Mouse (Mus musculus): ENCODE results near the gene Tmem63c. TPM values are rescaled to one million over a fixed set of nuclear protein-coding genes. Genes with fewer than 3 reads are reported as not detected.

The Tmem63c gene
- polyA plus RNA-seq, 1 experiment from 2014 or later: not detected

GRCm38 (mm10) chr12:87131619-87132018 is 110.5 kb downstream of the Tmem63c start:
- Histone ChIP-seq H3K4me3 (replicated peaks) (no peak overlapping the region), H3K4me2 (no peak overlapping the region), H3K4me1 (replicated peaks) (peaks cover 7% of the 10 kb centered on the region; the same call in 1 of the 2 replicates), H3K36me3 (replicated peaks) (no peaks in the 10 kb centered on the region), H3K9ac (no peak overlapping the region), H3K27me3 (no peaks in the 10 kb centered on the region), H3K27ac (replicated peaks) (no peak overlapping the region), H3K9me3 (replicated peaks) (no peaks in the 10 kb centered on the region)
- ATAC-seq (ENCODE audit: insufficient read depth): no peak
- 56% methylated on average over 3 of the region's 3 CpGs for WGBS (ENCODE audit: insufficient replicate concordance)

DNA sequence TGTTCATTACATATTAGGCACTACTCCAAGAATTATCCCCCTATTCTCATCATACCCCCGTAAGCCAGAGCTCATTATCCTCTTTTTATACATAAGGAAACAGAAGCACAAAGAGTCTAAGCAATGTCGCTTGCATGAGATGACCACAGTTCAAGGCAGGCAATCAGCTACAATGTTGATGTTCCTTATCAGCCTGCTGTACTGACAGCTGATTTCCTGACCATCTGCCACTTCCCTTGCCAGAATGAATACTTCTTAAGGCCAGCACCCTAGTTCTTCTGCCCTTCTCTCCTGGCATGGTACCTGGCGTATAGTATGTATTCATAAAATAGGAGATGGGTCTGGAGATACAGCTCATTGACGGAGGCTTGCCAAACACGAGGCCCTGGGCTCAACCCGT is 111.1 kb downstream of the Tmem63c start:
- peaks cover 7% of the 10 kb centered on the region; the same call in 1 of the 2 replicates for H3K4me1 ChIP-seq (replicated peaks)
- no peak overlapping the region for H3K4me2 ChIP-seq
- H3K9me3 ChIP-seq (replicated peaks): no peaks in the 10 kb centered on the region
- ATAC-seq (ENCODE audit: insufficient read depth): no peak
- no peak overlapping the region for H3K9ac ChIP-seq
- no peak overlapping the region for H3K4me3 ChIP-seq (replicated peaks)
- H3K27me3 ChIP-seq: no peaks in the 10 kb centered on the region
- no peak overlapping the region for H3K27ac ChIP-seq (replicated peaks)
- 44% methylated on average over 6 of the region's 6 CpGs for WGBS (ENCODE audit: insufficient replicate concordance)
- H3K36me3 ChIP-seq (replicated peaks): 0 out of 2 replicates have a peak, but pooled peaks cover 3% of the 10 kb centered on the region

- H3K27ac ChIP-seq (replicated peaks): no peak overlapping the region
- no peaks in the 10 kb centered on the region for H3K9me3 ChIP-seq (replicated peaks)
- H3K4me3 ChIP-seq (replicated peaks): no peak overlapping the region
- H3K27me3 ChIP-seq: no peaks in the 10 kb centered on the region
- H3K4me2 ChIP-seq: no peak overlapping the region
- H3K4me1 ChIP-seq (replicated peaks): peaks cover 7% of the 10 kb centered on the region; the same call in 1 of the 2 replicates
- H3K36me3 ChIP-seq (replicated peaks): peaks cover 8% of the 10 kb centered on the region; the same call in 1 of the 2 replicates
- peak; percentile 47; the same call in 1 of the 2 replicates for ATAC-seq (ENCODE audit: insufficient read depth)
- WGBS (ENCODE audit: insufficient replicate concordance): 46% methylated on average over 9 of the region's 9 CpGs
- H3K9ac ChIP-seq: no peak overlapping the region
Observed at GRCm38 (mm10) chr12:87132784-87133183, 111.6 kb downstream of the Tmem63c start.

DNA sequence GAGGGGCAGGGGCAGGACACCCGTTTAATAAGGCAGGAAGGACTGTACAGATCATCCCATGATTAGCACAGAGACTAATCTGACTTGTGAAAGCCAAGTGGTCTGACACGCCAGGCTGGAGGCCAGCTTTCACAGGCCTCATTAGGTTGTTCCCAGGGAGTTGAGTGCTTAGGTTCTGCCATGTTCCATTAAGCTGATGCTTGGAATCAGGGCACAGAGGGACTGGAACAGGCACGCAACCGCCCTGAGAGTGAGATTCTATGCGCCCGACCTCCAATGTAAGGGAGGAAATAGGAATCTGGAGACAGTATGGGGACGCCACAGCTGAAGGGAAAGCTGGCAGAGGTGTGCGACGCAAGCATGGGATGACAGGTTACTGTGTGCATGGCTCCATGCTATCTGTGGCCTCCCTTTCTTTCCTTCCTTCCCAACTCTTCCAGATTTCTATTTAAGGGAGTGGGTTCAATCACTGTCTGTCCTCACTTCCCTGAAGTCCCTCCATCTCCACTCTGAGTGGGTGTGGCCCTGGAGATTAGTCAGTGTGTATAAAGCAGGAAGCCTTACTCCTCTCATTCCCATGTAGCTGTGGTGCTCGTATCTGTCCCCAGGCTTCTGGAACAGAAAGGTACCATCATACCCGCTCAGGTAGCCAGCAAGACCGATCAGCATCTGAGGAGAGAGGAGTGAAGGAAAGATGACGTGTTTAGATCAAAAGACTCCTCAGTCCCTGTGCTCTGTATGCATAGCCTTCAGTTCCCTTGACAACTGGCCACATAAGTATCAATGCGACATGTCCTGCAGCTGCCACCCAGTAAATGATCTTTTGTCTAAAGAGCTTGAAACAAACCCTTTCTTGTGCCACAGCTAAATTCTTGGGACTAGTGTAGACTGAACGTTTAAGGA is 116.5 kb downstream of the Tmem63c start:
- Histone ChIP-seq H3K9ac (no peak overlapping the region), H3K36me3 (replicated peaks) (peaks cover 11% of the 10 kb centered on the region; the same call in 1 of the 2 replicates), H3K9me3 (replicated peaks) (no peaks in the 10 kb centered on the region), H3K4me1 (replicated peaks) (peaks cover 3% of the 10 kb centered on the region; the same call in 1 of the 2 replicates), H3K4me3 (replicated peaks) (no peak overlapping the region), H3K27me3 (no peaks in the 10 kb centered on the region), H3K4me2 (no peak overlapping the region), H3K27ac (replicated peaks) (no peak overlapping the region)
- WGBS (ENCODE audit: insufficient replicate concordance): 73% methylated on average over 15 of the region's 15 CpGs
- ATAC-seq (ENCODE audit: insufficient read depth): no peak

DNA sequence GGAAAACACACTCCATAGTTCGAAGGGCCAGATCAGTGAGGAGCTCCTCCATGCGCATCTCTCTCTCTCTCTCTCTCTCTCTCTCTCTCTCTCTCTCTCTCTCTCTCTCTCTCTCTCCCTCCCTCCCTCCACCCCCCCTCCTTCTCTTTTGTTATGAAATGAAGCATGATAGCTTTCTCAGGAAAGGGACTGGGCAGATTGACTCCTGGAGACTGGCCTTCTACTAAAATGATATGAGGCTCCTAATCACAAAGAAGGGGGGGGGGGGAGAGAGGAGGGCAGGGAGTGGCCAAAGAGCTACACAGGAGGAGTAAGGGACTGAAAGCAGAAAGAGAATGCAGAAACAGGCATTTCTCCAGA is 117.2 kb downstream of the Tmem63c start:
- WGBS (ENCODE audit: insufficient replicate concordance): 84% methylated on average over 2 of the region's 2 CpGs
- no peak overlapping the region for H3K27ac ChIP-seq (replicated peaks)
- no peak for ATAC-seq (ENCODE audit: insufficient read depth)
- H3K4me1 ChIP-seq (replicated peaks): no peaks in the 10 kb centered on the region
- no peak overlapping the region for H3K4me3 ChIP-seq (replicated peaks)
- no peak overlapping the region for H3K9ac ChIP-seq
- no peaks in the 10 kb centered on the region for H3K27me3 ChIP-seq
- H3K9me3 ChIP-seq (replicated peaks): no peaks in the 10 kb centered on the region
- peaks cover 11% of the 10 kb centered on the region; the same call in 1 of the 2 replicates for H3K36me3 ChIP-seq (replicated peaks)
- no peak overlapping the region for H3K4me2 ChIP-seq

DNA sequence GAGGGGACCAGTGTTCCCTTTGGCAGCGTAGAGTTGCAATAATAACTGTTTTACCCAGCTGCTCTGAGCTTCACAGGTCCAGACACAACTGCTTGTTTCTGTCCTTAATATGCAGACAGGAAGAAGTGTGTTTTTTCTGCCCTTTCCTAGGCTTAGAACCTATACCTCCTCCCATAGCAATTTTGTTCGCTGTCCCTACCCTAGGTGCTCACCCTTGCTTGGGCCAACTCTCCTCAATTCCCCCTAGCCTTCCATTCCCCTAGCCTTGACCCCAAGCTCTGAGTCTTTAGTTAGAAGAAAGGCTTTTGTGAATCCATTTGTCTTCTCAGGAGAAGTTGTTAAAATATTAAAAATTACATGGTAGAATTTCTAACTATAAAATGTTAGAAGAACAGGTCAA is 117.6 kb downstream of the Tmem63c start:
- no peaks in the 10 kb centered on the region for H3K9me3 ChIP-seq (replicated peaks)
- no peaks in the 10 kb centered on the region for H3K4me1 ChIP-seq (replicated peaks)
- H3K36me3 ChIP-seq (replicated peaks): peaks cover 11% of the 10 kb centered on the region; the same call in 1 of the 2 replicates
- H3K27me3 ChIP-seq: no peaks in the 10 kb centered on the region
- H3K9ac ChIP-seq: no peak overlapping the region
- H3K4me3 ChIP-seq (replicated peaks): no peak overlapping the region
- no peak for ATAC-seq (ENCODE audit: insufficient read depth)
- H3K27ac ChIP-seq (replicated peaks): no peak overlapping the region
- H3K4me2 ChIP-seq: no peak overlapping the region
- WGBS (ENCODE audit: insufficient replicate concordance): 52% methylated on average over 2 of the region's 2 CpGs

Small RNA genes lying within 50 kb of the gene (microRNA-seq; reads per million reads assigned to microRNA genes)
- not detected for gene Gm25847

Other genes with a start within 250 kb of the Tmem63c start
- 2.8 and 3.1 TPM in 2 replicates for gene Irf2bpl, start 136.5 kb upstream of the Tmem63c start, polyA plus RNA-seq (2015; fragmentation: Nextera tagmentation; extraction: Ambion mirVana)
- 7.8 and 8.2 TPM in 2 replicates for gene Cipc, start 74.3 kb upstream of the Tmem63c start, polyA plus RNA-seq (2015; fragmentation: Nextera tagmentation; extraction: Ambion mirVana)
- gene Zdhhc22, start 30.9 kb upstream of the Tmem63c start, polyA plus RNA-seq (2015; fragmentation: Nextera tagmentation; extraction: Ambion mirVana): 0.05 TPM in 1 of 2 replicates, not detected in the other
- gene Ngb, start 81.2 kb downstream of the Tmem63c start, polyA plus RNA-seq (2015; fragmentation: Nextera tagmentation; extraction: Ambion mirVana): 0.16 TPM in 1 of 2 replicates, not detected in the other
- gene Gstz1, start 125.8 kb downstream of the Tmem63c start, polyA plus RNA-seq (2015; fragmentation: Nextera tagmentation; extraction: Ambion mirVana): 99.1 and 101 TPM in 2 replicates
- gene Pomt2, start 126.6 kb downstream of the Tmem63c start, polyA plus RNA-seq (2015; fragmentation: Nextera tagmentation; extraction: Ambion mirVana): 3.8 and 4.0 TPM in 2 replicates
- gene Samd15, start 178.4 kb downstream of the Tmem63c start, polyA plus RNA-seq (2015; fragmentation: Nextera tagmentation; extraction: Ambion mirVana): 4.8 and 6.8 TPM in 2 replicates
- gene Tmed8, start 179.1 kb downstream of the Tmem63c start, polyA plus RNA-seq (2015; fragmentation: Nextera tagmentation; extraction: Ambion mirVana): 0.39 and 0.40 TPM in 2 replicates
- gene Noxred1, start 217.4 kb downstream of the Tmem63c start, polyA plus RNA-seq (2015; fragmentation: Nextera tagmentation; extraction: Ambion mirVana): 0.20 and 0.38 TPM in 2 replicates
- gene Vipas39, start 244.9 kb downstream of the Tmem63c start, polyA plus RNA-seq (2015; fragmentation: Nextera tagmentation; extraction: Ambion mirVana): 8.2 and 9.5 TPM in 2 replicates
- gene Ahsa1, start 245.1 kb downstream of the Tmem63c start, polyA plus RNA-seq (2015; fragmentation: Nextera tagmentation; extraction: Ambion mirVana): 129 and 132 TPM in 2 replicates